Mouse (Mus musculus): ENCODE data around the gene B230307C23Rik.

- TF ChIP-seq CTCF (conservative IDR thresholded peaks at IDR 0.05; ENCODE audit: insufficient read depth, insufficient read length, low read depth, low read length) (no peak), POLR2A (IDR thresholded peaks at IDR 0.05; ENCODE audit: low read depth, low read length) (no peak)
Measured at GRCm38 (mm10) chr16:97958401-97958973, 38.6 kb upstream of the B230307C23Rik start.
